Mouse (Mus musculus): Measurements from ENCODE around the gene Mecom.
A peak's percentile ranks its signal among the peaks of the same experiment; 100 is the strongest.

Gene Mecom

GRCm38 (mm10) chr3:30083842-30084241 lies 464.0 kb downstream of the Mecom start:
- DNase-seq = no peak

- DNase-seq = no peak
Measured at GRCm38 (mm10) chr3:30083268-30083667, 464.5 kb downstream of the Mecom start.

- no peak for DNase-seq
Measured at GRCm38 (mm10) chr3:30080827-30081226, 467.0 kb downstream of the Mecom start.

DNA sequence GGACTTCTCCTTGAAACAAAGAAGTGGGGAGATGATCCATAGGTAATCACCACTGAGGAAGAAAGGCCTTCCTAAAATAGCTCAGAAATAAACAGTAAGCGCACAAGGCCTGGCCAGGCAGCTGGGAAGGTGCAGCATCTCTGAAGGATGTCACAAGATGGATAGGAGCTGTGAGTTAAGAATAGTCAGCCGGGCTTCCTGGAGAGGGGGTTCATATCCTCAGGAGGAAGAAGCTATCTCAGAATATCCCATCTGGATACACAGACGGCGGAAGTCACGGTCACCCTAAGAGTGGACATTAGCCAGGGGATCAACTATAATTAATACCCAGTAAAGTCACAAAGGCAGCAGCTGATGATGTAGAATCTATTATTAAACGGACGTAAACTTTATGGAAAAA lies 471.3 kb downstream of the Mecom start:
- no peak for DNase-seq

- DNase-seq = no peak
Measured at GRCm38 (mm10) chr3:30071271-30071670, 476.5 kb downstream of the Mecom start.

DNA sequence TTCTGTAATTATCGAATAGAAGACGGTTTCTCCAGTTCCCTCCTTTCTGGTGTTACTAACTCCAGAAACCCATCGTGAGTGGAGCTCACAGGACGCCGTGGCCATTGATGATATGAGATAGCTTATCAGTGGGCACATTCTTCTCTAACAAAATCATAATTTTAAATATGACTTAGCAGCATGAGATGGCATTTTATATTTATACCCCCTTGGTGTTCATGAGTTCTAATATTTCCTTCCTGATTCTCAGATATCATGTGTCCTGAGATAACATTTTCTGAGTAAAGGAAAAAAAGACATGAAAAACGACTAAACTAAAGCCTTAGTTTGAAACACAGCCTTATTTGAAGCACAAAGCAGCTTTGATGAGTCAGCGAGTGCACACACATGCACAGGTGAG lies 481.3 kb downstream of the Mecom start:
- no peak for DNase-seq

- DNase-seq = no peak
Measured at GRCm38 (mm10) chr3:30060058-30060457, 487.8 kb downstream of the Mecom start.

- no peak for DNase-seq
Measured at GRCm38 (mm10) chr3:30059615-30060014, 488.2 kb downstream of the Mecom start.

DNA sequence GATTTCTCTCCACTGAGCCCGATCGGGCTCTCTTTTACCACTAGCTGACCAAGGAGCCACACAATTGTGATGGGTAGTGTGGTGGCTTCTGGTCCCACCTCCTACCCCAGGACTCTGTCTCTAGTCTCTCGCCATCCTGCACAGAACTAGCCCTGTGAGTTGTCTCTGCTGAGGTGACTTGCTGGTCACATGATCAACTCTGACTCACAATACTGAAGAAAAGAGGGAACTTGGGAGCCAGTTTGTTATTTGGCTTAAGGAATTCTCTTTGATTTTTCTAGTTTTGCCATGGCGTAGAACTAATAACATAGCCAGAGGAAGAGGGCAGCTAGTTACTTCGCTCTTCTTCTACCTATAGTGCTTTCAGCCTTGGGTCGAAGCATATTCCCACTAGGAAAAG lies 496.5 kb downstream of the Mecom start:
- DNase-seq = no peak

GRCm38 (mm10) chr3:30050795-30051194 lies 497.0 kb downstream of the Mecom start:
- DNase-seq = no peak

DNA sequence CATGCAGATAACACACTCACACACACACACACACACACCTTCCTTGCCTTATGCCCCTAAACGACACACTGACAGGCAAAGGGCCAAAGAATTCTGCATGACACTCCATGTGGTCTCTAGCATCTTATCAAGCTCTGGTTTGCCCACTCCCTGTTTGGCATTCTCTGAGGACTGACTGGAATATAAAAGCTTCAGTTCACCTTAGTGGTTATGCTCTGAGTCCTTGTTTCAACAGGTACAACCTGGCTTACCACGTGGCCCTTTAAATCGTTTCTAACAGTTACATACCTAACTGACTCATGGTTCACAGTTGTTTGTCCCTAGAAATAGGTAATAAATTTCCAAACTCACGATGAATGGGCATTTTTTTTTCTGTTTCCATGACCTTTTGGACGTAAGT lies 499.0 kb downstream of the Mecom start:
- no peak for DNase-seq

- DNase-seq = no peak
Measured at GRCm38 (mm10) chr3:30048157-30048556, 499.7 kb downstream of the Mecom start.

- no peak for DNase-seq
Measured at GRCm38 (mm10) chr3:30043525-30043924, 504.3 kb downstream of the Mecom start.

GRCm38 (mm10) chr3:30038545-30038944 lies 509.3 kb downstream of the Mecom start:
- DNase-seq = no peak

DNA sequence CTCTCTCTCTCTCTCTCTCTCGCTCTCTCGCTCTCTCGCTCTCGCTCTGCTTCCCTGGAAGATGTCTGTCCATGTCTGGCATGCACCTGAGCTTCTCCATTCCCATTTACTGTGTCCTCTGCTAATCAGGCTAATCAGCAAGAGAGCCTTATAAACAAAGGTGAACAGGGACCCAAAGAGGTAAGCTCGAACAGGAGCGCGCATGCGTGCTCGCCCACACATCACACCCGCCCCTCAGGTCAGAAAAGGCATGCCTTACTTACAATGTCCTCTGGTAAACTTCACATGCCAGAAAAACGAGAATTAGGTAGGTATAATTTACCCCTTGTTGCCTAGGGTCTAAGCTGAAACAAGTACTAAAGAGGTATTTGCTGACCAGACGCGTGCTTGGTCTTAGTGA lies 527.8 kb downstream of the Mecom start:
- DNase-seq = peak in 1 of 2 experiments; percentile 60

DNA sequence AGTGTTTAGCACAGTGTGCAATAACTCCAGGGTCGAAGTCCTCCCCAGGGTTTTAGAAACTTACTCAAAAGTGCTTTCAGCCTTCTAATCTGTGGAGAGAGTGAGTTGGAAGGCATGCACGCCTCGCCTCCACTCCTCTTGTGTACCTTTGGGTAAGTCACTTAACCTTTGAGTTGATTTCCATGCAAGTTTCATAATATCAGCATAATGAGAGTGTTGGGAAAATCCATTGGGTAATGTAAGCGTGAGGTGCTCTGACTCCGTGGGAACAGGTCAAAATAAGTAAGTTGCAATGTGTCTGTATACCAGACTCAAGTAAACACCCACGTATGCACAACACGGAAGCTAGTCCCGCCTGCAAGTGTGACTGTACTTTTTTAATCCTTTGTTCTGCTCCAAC lies 528.4 kb downstream of the Mecom start:
- peak in 1 of 2 experiments; percentile 46 for DNase-seq

DNA sequence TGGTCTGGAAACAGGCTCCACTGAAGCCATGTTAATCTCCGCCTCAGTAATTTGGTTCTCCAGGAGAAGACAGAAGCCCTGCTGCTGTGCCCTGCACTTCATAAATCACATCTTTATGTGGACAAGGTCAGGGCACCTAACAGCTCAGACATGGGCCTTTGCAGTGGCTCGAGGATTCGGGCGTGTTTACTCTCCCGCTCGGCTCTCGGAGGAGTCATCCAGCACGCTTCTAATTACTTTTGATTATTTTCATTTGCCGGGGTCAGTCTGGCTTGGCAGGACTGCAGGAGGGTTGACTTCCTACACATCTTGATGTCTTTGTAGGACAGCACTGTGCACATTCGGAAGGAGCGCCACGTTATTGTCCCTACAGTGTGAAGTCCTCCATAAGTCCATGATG lies 529.6 kb downstream of the Mecom start:
- DNase-seq = peak in 1 of 2 experiments; percentile 50

DNA sequence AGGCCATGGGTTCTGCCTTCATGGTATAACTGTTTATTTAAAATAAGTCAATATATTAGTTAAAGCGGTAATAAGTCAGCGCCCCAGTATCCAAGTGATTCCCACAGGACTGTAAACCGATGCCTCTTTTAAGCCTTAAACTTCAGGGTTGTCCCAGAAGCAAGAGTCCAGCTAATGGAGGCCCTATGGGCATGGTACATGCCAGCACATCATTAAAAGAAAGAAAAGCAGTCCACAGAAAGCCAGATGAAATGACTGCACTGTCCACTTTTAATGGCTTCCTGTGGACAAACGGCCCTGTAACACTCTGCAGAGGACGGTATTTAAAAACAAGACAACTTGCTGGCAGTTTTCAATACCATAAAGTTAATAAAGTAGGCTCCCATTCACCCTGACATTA lies 531.0 kb downstream of the Mecom start:
- DNase-seq = no peak

DNA sequence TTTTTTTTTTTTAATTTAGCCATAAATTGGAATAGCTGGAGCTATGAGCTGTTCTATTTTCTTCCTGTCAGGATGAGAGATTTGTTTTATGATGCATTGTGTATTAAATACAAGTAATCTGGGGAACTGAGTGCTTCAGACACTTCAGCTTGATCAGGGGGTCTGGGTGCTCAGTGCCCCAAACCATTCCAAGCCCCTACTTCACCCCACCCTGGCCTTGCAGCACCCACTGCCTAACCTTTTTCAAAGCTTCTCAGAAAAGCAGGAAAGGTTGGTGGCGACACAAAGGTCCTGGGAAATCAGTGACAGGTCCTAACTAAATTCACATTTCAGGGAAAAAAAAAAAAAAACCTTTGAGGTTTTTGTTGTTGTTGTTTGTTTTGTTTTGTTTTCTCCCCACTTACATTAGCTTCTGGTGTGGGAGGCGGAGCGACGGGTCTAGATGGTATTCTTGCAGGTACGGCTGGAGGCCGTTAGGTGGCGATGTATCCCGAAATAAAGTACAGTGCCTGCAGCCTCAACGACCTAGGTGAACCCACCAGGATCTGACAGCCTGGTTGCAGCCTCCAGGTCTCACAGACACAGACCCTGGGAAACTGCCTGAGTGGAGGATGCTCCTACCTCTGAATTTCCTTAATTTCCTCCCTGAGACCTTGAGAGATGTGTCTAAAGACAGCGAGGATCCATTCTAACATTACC lies 532.7 kb downstream of the Mecom start:
- peak; percentile 79 to 83 for DNase-seq

DNA sequence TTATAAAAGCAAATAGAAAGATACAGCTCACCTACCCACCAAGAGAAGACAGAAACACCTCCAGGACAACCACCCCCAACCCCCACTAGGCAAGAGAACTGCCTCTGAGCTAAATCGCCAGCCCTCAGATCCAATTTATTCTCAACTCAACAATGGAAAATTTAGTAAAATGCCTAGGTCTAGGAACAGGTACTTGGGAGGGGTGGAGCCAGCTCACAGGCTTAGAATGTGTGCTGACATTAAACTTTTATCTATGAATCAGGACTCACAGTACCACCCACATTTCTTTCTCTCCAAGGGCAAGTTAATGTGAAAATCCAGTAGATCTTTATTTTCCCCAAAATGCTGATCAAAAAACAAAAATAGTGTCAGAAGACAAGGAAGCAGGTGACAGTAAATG lies 533.5 kb downstream of the Mecom start:
- DNase-seq = no peak

DNA sequence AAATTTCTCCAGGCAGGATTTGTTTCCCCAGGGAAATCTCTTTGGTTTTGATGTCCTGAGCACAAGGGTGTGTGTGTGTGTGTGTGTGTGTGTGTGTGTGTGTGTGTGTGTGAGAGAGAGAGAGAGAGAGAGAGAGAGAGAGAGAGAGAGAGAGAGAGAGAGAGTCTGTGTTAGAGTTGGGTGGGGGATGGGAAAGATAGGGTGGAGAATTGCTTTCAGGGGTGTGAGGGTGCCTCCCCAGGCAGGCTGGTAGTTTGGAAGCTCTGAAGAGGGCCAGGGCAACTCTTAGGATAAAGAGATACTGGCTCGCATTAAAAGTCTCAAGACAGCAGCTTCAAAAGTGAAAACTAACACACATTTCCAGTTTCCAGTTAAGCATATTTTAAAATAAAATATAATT lies 534.4 kb downstream of the Mecom start:
- DNase-seq = no peak

GRCm38 (mm10) chr3:30012666-30013365 lies 535.0 kb downstream of the Mecom start:
- peak; percentile 75 to 76 for DNase-seq

- peak; percentile 59 to 66 for DNase-seq
Measured at GRCm38 (mm10) chr3:30012150-30012549, 535.7 kb downstream of the Mecom start.

DNA sequence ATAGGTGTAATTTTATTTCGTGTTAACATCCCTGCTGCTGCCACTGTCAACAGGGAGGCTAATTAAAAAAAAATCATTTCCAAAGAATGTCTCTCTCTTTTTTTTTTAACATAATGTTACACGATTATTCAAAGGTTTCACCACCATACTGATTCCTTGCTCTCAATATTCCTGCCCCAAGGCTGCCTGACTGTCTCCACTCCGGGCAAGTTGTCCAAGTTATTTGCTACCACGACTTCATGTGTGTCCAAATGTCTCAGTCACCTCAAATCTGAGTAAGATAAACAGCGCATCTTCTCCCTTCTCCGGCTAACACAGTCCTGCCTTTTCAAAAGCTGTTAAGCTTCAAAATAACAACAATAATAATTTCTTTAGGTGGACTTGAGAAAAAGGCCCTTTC lies 536.1 kb downstream of the Mecom start:
- DNase-seq = no peak

- no peak for DNase-seq
Measured at GRCm38 (mm10) chr3:30010889-30011288, 536.9 kb downstream of the Mecom start.
